Mouse (Mus musculus) MEL (cell line): ENCODE data around the gene Sema6b. TPM values are rescaled to one million over a fixed set of nuclear protein-coding genes. Genes with fewer than 3 reads are reported as not detected.

Source experiments
- DNase-seq: peaks from one replicate; pipeline ENCODE4 v3.0.0; 2011; ENCODE audit warnings: low read depth, low spot score
- H3K27ac ChIP-seq: 2 replicates; pipeline ENCODE4 v1.5.1; 2012; ENCODE audit warnings: low read depth, mild to moderate bottlenecking, control low read depth, low read length, moderate library complexity; ENCODE audit not compliant: control insufficient read depth
- H3K27me3 ChIP-seq, 2 experiments: fragments of 150-350 bp in 1 of 2; sonication (generic) in 1 of 2; 2 replicates each; pipeline ENCODE4 v1.6.1; 2012; ENCODE audit warnings: low read length in 2 of 2, mild to moderate bottlenecking in 2 of 2, improper control_type of control experiment in 1 of 2, moderate library complexity in 1 of 2; ENCODE audit not compliant: insufficient read depth in 2 of 2, control insufficient read depth in 1 of 2
- H3K36me3 ChIP-seq, 2 experiments: 2 replicates each; pipeline ENCODE4 v1.6.1; 2012 to 2014; ENCODE audit warnings: low read length in 2 of 2, improper control_type of control experiment in 1 of 2, inconsistent platforms in 1 of 2, mild to moderate bottlenecking in 1 of 2; ENCODE audit not compliant: insufficient read depth in 2 of 2, control insufficient read depth in 1 of 2
- H3K4me1 ChIP-seq, 2 experiments: fragments of 150-350 bp in 1 of 2; sonication (generic) in 1 of 2; 2 replicates each; pipeline ENCODE4 v1.6.1; 2012; ENCODE audit warnings: low read length in 2 of 2, improper control_type of control experiment in 1 of 2, mild to moderate bottlenecking in 1 of 2; ENCODE audit not compliant: insufficient read depth in 2 of 2, control insufficient read depth in 1 of 2
- H3K4me3 ChIP-seq, 2 experiments: fragments of 150-350 bp in 1 of 2; sonication (generic) in 1 of 2; 2 replicates each; pipeline ENCODE4 v1.5.1; 2012; ENCODE audit warnings: low read depth in 2 of 2, low read length in 2 of 2, mild to moderate bottlenecking in 2 of 2, moderate library complexity in 2 of 2, control low read depth in 1 of 2, improper control_type of control experiment in 1 of 2; ENCODE audit not compliant: control insufficient read depth in 1 of 2, insufficient read depth in 1 of 2
- H3K79me2 ChIP-seq: 2 replicates; pipeline ENCODE4 v1.6.1; 2012; ENCODE audit warnings: mild to moderate bottlenecking, low read length, moderate library complexity; ENCODE audit not compliant: control insufficient read depth, poor library complexity, insufficient read depth
- H3K9ac ChIP-seq: 2 replicates; pipeline ENCODE4 v1.6.1; 2012; ENCODE audit warnings: low read depth, mild to moderate bottlenecking, control low read depth, low read length, moderate library complexity; ENCODE audit not compliant: control insufficient read depth, poor library complexity, severe bottlenecking
- H3K9me3 ChIP-seq: fragments of 150-350 bp; sonication (generic); replicated peaks from 2 replicates; pipeline ENCODE4 v1.6.1; 2012; ENCODE audit warnings: mild to moderate bottlenecking, low read length, improper control_type of control experiment, moderate library complexity; ENCODE audit not compliant: insufficient read depth
- CHD1 ChIP-seq: IDR thresholded peaks from 2 replicates; pipeline ENCODE4 v1.6.1; 2012; ENCODE audit warnings: low read depth, mild to moderate bottlenecking, inconsistent platforms, low read length, improper control_type of control experiment
- CHD2 ChIP-seq: IDR thresholded peaks from 2 replicates; pipeline ENCODE4 v1.6.1; 2011; ENCODE audit warnings: low read length, improper control_type of control experiment
- CTCF ChIP-seq, 3 experiments: IDR thresholded peaks in 2 of 3; conservative IDR thresholded peaks in 1 of 3; 2 replicates each; pipeline ENCODE4 v1.5.1; 2011 to 2012; ENCODE audit warnings: low read length in 3 of 3, low read depth in 2 of 3, mild to moderate bottlenecking in 2 of 3, improper control_type of control experiment in 1 of 3, inconsistent platforms in 1 of 3, mixed read lengths in 1 of 3, moderate library complexity in 1 of 3; ENCODE audit not compliant: control insufficient read depth in 1 of 3, insufficient read depth in 1 of 3, poor library complexity in 1 of 3, severe bottlenecking in 1 of 3
- E2F4 ChIP-seq: IDR thresholded peaks from 2 replicates; pipeline ENCODE4 v1.6.1; 2011; ENCODE audit warnings: low read depth, low read length, improper control_type of control experiment, borderline replicate concordance
- GABPA ChIP-seq: IDR thresholded peaks from 2 replicates; pipeline ENCODE4 v1.6.1; 2012; ENCODE audit warnings: low read depth, mild to moderate bottlenecking, inconsistent platforms, low read length, improper control_type of control experiment, moderate library complexity
- GATA1 ChIP-seq: IDR thresholded peaks from 2 replicates; pipeline ENCODE4 v1.6.1; 2011; ENCODE audit warnings: low read depth, low read length, improper control_type of control experiment
- JUND ChIP-seq: IDR thresholded peaks from 2 replicates; pipeline ENCODE4 v1.6.1; 2011; ENCODE audit warnings: low read depth, mild to moderate bottlenecking, improper control_type of control experiment, low read length
- KAT2A ChIP-seq: conservative IDR thresholded peaks from 2 replicates; pipeline ENCODE4 v1.6.1; 2012; ENCODE audit warnings: low read depth, low read length, improper control_type of control experiment, inconsistent platforms
- MEF2A ChIP-seq: IDR thresholded peaks from 2 replicates; pipeline ENCODE4 v1.6.1; 2014; ENCODE audit warnings: low read depth, mild to moderate bottlenecking, inconsistent platforms, low read length, improper control_type of control experiment; ENCODE audit not compliant: poor library complexity, insufficient replicate concordance, severe bottlenecking; ENCODE audit errors: extremely low read depth
- MYB ChIP-seq: IDR thresholded peaks from 2 replicates; pipeline ENCODE4 v1.6.1; 2011; ENCODE audit warnings: mild to moderate bottlenecking, low read depth, low read length, improper control_type of control experiment
- MYC ChIP-seq: IDR thresholded peaks from 2 replicates; pipeline ENCODE4 v1.6.1; 2011; ENCODE audit warnings: low read depth, mild to moderate bottlenecking, low read length, improper control_type of control experiment, moderate library complexity
- NELFE ChIP-seq: IDR thresholded peaks from 2 replicates; pipeline ENCODE4 v1.6.1; 2011; ENCODE audit warnings: low read depth, low read length, improper control_type of control experiment
- NRF1 ChIP-seq: IDR thresholded peaks from 2 replicates; pipeline ENCODE4 v1.6.1; 2014; ENCODE audit warnings: low read depth, mild to moderate bottlenecking, inconsistent platforms, low read length, improper control_type of control experiment, moderate library complexity; ENCODE audit not compliant: poor library complexity, insufficient read depth, severe bottlenecking
- POLR2A ChIP-seq, 2 experiments: IDR thresholded peaks; 2 replicates each; pipeline ENCODE4 v1.6.1; 2011 to 2012; ENCODE audit warnings: low read length in 2 of 2, mild to moderate bottlenecking in 2 of 2, control low read depth in 1 of 2, improper control_type of control experiment in 1 of 2, low read depth in 1 of 2, moderate library complexity in 1 of 2; ENCODE audit not compliant: control insufficient read depth in 1 of 2, insufficient read depth in 1 of 2, poor library complexity in 1 of 2
- POLR2AphosphoS2 ChIP-seq: IDR thresholded peaks from 2 replicates; pipeline ENCODE4 v1.6.1; 2011; ENCODE audit warnings: low read length, improper control_type of control experiment
- RAD21 ChIP-seq: IDR thresholded peaks from 2 replicates; pipeline ENCODE4 v1.6.1; 2011; ENCODE audit warnings: mild to moderate bottlenecking, low read depth, low read length, improper control_type of control experiment
- RCOR1 ChIP-seq: IDR thresholded peaks from 2 replicates; pipeline ENCODE4 v1.6.1; 2012; ENCODE audit warnings: low read depth, mild to moderate bottlenecking, inconsistent platforms, low read length, improper control_type of control experiment
- SIN3A ChIP-seq: IDR thresholded peaks from 2 replicates; pipeline ENCODE4 v1.6.1; 2012; ENCODE audit warnings: low read length, improper control_type of control experiment, inconsistent platforms
- SMC3 ChIP-seq: IDR thresholded peaks from 2 replicates; pipeline ENCODE4 v1.6.1; 2011; ENCODE audit warnings: low read depth, low read length, improper control_type of control experiment
- TAL1 ChIP-seq: IDR thresholded peaks from 2 replicates; pipeline ENCODE4 v1.6.1; 2012; ENCODE audit warnings: mild to moderate bottlenecking, inconsistent platforms, low read length, moderate library complexity, mixed read lengths
- TBP ChIP-seq: IDR thresholded peaks from 2 replicates; pipeline ENCODE4 v1.8.0; 2011; ENCODE audit warnings: low read depth, low read length, improper control_type of control experiment
- UBTF ChIP-seq: IDR thresholded peaks from 2 replicates; pipeline ENCODE4 v1.6.1; 2012; ENCODE audit warnings: low read depth, mild to moderate bottlenecking, inconsistent platforms, low read length, improper control_type of control experiment, moderate library complexity, borderline replicate concordance; ENCODE audit not compliant: insufficient read depth
- USF1 ChIP-seq: IDR thresholded peaks from 2 replicates; pipeline ENCODE4 v1.6.1; 2014; ENCODE audit warnings: low read depth, mild to moderate bottlenecking, inconsistent platforms, low read length, improper control_type of control experiment, moderate library complexity
- ZC3H11A ChIP-seq: IDR thresholded peaks from 2 replicates; pipeline ENCODE4 v1.6.1; 2012; ENCODE audit warnings: low read depth, mild to moderate bottlenecking, inconsistent platforms, low read length, improper control_type of control experiment
- ZKSCAN1 ChIP-seq: IDR thresholded peaks from 2 replicates; pipeline ENCODE4 v1.6.1; 2012; ENCODE audit warnings: low read depth, mild to moderate bottlenecking, inconsistent platforms, low read length, improper control_type of control experiment, moderate library complexity
- ZMIZ1 ChIP-seq: IDR thresholded peaks from 2 replicates; pipeline ENCODE4 v1.6.1; 2012; ENCODE audit warnings: low read depth, mild to moderate bottlenecking, inconsistent platforms, low read length, improper control_type of control experiment, moderate library complexity
- ZNF384 ChIP-seq: IDR thresholded peaks from 2 replicates; pipeline ENCODE4 v1.6.1; 2012; ENCODE audit warnings: low read depth, mild to moderate bottlenecking, inconsistent platforms, low read length, improper control_type of control experiment
- polyA plus RNA-seq, 2 experiments: library from polyadenylated mRNA; stranded (reverse) in 1 of 2; unstranded in 1 of 2; fragments of >175 nt in 1 of 2; fragments of >200 nt in 1 of 2; gene quantifications; 2 replicates each; pipeline versions ENCODE4 v1.2.1 to v1.2.4; 2012; ENCODE audit warnings: low replicate concordance in 2 of 2, low read depth in 1 of 2; ENCODE audit not compliant: insufficient read length in 2 of 2, insufficient read depth in 1 of 2, missing spikeins in 1 of 2
- total RNA-seq: library from RNA; depleted of rRNA; stranded (reverse); fragments of 300-350 nt; gene quantifications from 2 replicates; pipeline ENCODE4 v1.2.3, GENCODE M21; 2012

The Sema6b gene
- total and polyA plus RNA-seq, 3 experiments: 7.7 to 16.8 TPM; not detected in 1

GRCm38 (mm10) chr17:56116193-56116592, 23.9 kb downstream of the Sema6b start:
- no peak overlapping the region for H3K27ac ChIP-seq
- no peak for DNase-seq
- TF ChIP-seq MYB: no peak
- TF ChIP-seq POLR2AphosphoS2: no peak
- TF ChIP-seq CHD1: no peak
- TF ChIP-seq SIN3A: no peak
- no peak for TF ChIP-seq UBTF
- no peak for TF ChIP-seq MYC
- TF ChIP-seq ZKSCAN1: no peak
- TF ChIP-seq CHD2: no peak
- no peak for TF ChIP-seq TBP
- no peaks in the 10 kb centered on the region for H3K27me3 ChIP-seq
- no peak overlapping the region for H3K4me3 ChIP-seq
- no peaks in the 10 kb centered on the region for H3K36me3 ChIP-seq
- H3K9ac ChIP-seq: no peak overlapping the region
- no peaks in the 10 kb centered on the region for H3K4me1 ChIP-seq
- H3K9me3 ChIP-seq: no peaks in the 10 kb centered on the region
- H3K79me2 ChIP-seq: no peaks in the 10 kb centered on the region

DNA sequence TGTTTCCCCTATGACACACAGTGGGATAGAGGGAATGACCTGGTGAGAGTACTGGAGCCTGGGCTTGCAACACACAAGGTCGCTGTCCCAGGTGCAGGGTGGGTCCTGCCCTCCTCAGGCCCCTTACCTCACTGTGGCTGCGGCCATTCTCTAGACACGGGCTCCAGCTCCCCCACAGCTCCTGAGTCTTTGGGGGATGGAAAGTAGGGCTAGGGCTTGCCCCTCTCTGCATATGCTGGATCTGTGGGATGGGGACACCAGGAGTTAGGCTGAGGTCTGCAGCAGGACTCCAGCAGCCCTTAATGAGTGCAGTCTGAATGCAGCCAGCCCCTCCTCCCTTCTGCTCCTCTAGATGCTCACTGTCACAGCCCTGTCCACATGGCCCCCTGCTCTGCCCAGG, 27.4 kb downstream of the Sema6b start:
- no peak overlapping the region for H3K9ac ChIP-seq
- no peaks in the 10 kb centered on the region for H3K9me3 ChIP-seq
- H3K27me3 ChIP-seq: no peaks in the 10 kb centered on the region
- no peak for DNase-seq
- no peaks in the 10 kb centered on the region for H3K79me2 ChIP-seq
- no peak for TF ChIP-seq JUND
- no peak for TF ChIP-seq KAT2A
- no peak for TF ChIP-seq E2F4
- TF ChIP-seq NELFE: no peak
- TF ChIP-seq CHD2: no peak
- no peak for TF ChIP-seq RCOR1
- TF ChIP-seq USF1: no peak
- TF ChIP-seq, all 39 proteins: peak for 0
- no peaks in the 10 kb centered on the region for H3K4me1 ChIP-seq
- H3K27ac ChIP-seq: no peak overlapping the region
- no peaks in the 10 kb centered on the region for H3K36me3 ChIP-seq
- no peak overlapping the region for H3K4me3 ChIP-seq

GRCm38 (mm10) chr17:56111864-56112263, 28.3 kb downstream of the Sema6b start:
- no peaks in the 10 kb centered on the region for H3K4me1 ChIP-seq
- no peaks in the 10 kb centered on the region for H3K9me3 ChIP-seq
- H3K27me3 ChIP-seq: no peaks in the 10 kb centered on the region
- no peaks in the 10 kb centered on the region for H3K79me2 ChIP-seq
- DNase-seq: peak; percentile 84
- H3K27ac ChIP-seq: no peak overlapping the region
- no peaks in the 10 kb centered on the region for H3K36me3 ChIP-seq
- H3K4me3 ChIP-seq: no peak overlapping the region
- H3K9ac ChIP-seq: no peak overlapping the region
- TF ChIP-seq RCOR1 (no peak), UBTF (no peak), TAL1 (no peak), ZNF384 (no peak), ZKSCAN1 (no peak), MEF2A (no peak), CTCF (IDR thresholded peaks at IDR 0.05 in 2 of 3, conservative IDR thresholded peaks at IDR 0.05 in 1 of 3; ENCODE audit: control insufficient read depth in 1 of 3, insufficient read depth in 1 of 3, low read depth in 2 of 3, low read length in 3 of 3, poor library complexity in 1 of 3, severe bottlenecking in 1 of 3) (peak; percentile 85 to 95 (median 94)), SMC3 (peak; percentile 83), MYB (no peak), JUND (no peak), POLR2AphosphoS2 (no peak), GATA1 (no peak), ZMIZ1 (no peak), GABPA (no peak), RAD21 (peak; percentile 72), ZC3H11A (peak; percentile 60), POLR2A (IDR thresholded peaks at IDR 0.05; ENCODE audit: control insufficient read depth in 1 of 2, insufficient read depth in 1 of 2, low read depth in 1 of 2, low read length in 2 of 2, poor library complexity in 1 of 2) (no peak), NRF1 (no peak), E2F4 (no peak)
